Mouse (Mus musculus): ENCODE measurements around the gene Ppp1r12c. TPM values are rescaled to one million over a fixed set of nuclear protein-coding genes. Genes with fewer than 3 reads are reported as not detected.

Gene Ppp1r12c
- polyA plus RNA-seq, 1 experiment from 2014 or later: 50.3 TPM

DNA sequence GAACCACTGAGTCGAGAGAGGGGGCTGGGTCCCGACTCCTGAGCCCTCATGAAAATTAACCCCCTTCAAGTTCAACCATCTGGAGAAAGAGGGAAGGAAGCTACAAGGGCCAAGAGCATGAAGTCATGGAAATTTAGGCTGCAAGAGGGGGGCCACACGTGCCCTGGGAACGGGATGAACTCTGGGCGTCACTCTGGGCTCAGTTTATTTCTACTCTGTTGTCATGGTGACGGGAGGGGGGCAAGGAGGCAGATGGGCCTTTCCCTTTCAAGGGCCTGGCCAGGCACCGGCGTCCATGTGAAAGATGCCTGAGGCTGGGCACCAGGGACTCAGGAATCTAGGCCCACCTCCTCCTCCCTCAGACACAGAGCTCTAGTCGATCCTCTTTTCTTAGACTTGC lies 3.2 kb downstream of the Ppp1r12c start:
- 5% methylated on average over 9 of the region's 9 CpGs for WGBS
- Histone ChIP-seq H3K27me3 (replicated peaks) (no peaks in the 10 kb centered on the region), H3K9ac (no peak overlapping the region), H3K27ac (no peak overlapping the region), H3K4me1 (peaks cover 44% of the 10 kb centered on the region), H3K4me3 (no peak overlapping the region), H3K36me3 (replicated peaks) (no peaks in the 10 kb centered on the region), H3K4me2 (peak overlapping the region; percentile 64), H3K9me3 (no peaks in the 10 kb centered on the region)
- no peak for ATAC-seq (replicated peaks)

GRCm38 (mm10) chr7:4497271-4497903 lies 4.1 kb downstream of the Ppp1r12c start:
- Histone ChIP-seq H3K4me2 (no peak overlapping the region), H3K4me3 (no peak overlapping the region), H3K9me3 (no peaks in the 10 kb centered on the region), H3K27ac (no peak overlapping the region), H3K36me3 (replicated peaks) (no peaks in the 10 kb centered on the region), H3K27me3 (replicated peaks) (no peaks in the 10 kb centered on the region), H3K4me1 (peaks cover 41% of the 10 kb centered on the region), H3K9ac (no peak overlapping the region)
- 95% methylated on average over 9 of the region's 9 CpGs for WGBS
- no peak for ATAC-seq (replicated peaks)

DNA sequence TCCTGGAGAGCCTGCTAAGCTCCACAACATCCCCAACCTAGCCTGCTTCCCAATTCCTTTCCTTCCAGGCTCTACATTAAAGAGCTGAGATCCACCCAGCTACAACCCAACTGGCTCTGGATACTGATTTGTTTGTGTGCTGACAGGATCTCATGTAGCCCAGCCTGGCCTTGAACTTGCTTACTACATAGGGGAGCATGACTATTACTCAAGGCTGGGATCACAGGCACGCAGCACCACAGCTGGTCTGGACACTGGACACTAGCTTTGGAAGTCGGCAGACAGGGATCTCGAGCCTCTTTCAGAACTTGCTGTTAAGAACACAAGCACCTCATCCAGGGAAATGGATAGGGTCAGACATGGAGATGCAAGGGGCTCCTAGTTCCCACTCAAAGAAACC lies 5.0 kb downstream of the Ppp1r12c start:
- Histone ChIP-seq H3K27me3 (replicated peaks) (no peaks in the 10 kb centered on the region), H3K27ac (no peak overlapping the region), H3K4me1 (peaks cover 37% of the 10 kb centered on the region), H3K36me3 (replicated peaks) (no peaks in the 10 kb centered on the region), H3K9me3 (no peaks in the 10 kb centered on the region), H3K4me3 (no peak overlapping the region), H3K9ac (no peak overlapping the region), H3K4me2 (no peak overlapping the region)
- no peak for ATAC-seq (replicated peaks)
- WGBS: 94% methylated on average over 3 of the region's 3 CpGs

DNA sequence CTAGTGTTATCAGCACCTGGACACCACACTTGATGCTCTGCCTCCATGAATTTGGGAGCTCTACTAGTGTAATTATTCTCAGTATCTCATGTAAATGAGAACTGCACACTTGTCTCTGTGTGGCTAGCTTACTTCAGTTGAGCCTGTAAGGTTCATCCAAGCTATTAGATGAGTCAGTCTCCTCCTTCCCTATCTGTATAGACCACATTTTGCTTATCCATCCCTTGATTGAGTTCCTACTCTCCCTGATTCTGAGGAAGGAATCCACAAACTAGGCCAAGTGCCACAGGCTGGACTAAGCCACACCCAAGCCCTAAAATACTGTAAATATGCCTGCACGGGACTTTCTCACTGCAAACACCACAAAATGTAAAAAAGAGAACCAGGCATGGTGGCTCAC lies 7.5 kb downstream of the Ppp1r12c start:
- peaks cover 6% of the 10 kb centered on the region; the same call in 1 of the 2 replicates for H3K36me3 ChIP-seq (replicated peaks)
- H3K4me2 ChIP-seq: no peak overlapping the region
- ATAC-seq (replicated peaks): no peak
- H3K27me3 ChIP-seq (replicated peaks): no peaks in the 10 kb centered on the region
- WGBS: 90% methylated on average over 1 of the region's 1 CpGs
- peaks cover 18% of the 10 kb centered on the region for H3K4me1 ChIP-seq
- H3K27ac ChIP-seq: no peak overlapping the region
- H3K9me3 ChIP-seq: no peaks in the 10 kb centered on the region
- H3K9ac ChIP-seq: no peak overlapping the region
- no peak overlapping the region for H3K4me3 ChIP-seq

- no peaks in the 10 kb centered on the region for H3K27me3 ChIP-seq (replicated peaks)
- no peak for ATAC-seq (replicated peaks)
- no peak overlapping the region for H3K4me2 ChIP-seq
- WGBS: 93% methylated on average over 13 of the region's 13 CpGs
- H3K27ac ChIP-seq: no peak overlapping the region
- H3K36me3 ChIP-seq (replicated peaks): peaks cover 6% of the 10 kb centered on the region; the same call in 1 of the 2 replicates
- no peaks in the 10 kb centered on the region for H3K9me3 ChIP-seq
- H3K4me3 ChIP-seq: no peak overlapping the region
- H3K4me1 ChIP-seq: peaks cover 4% of the 10 kb centered on the region
- no peak overlapping the region for H3K9ac ChIP-seq
Measured at GRCm38 (mm10) chr7:4492284-4493224, 8.9 kb downstream of the Ppp1r12c start.

DNA sequence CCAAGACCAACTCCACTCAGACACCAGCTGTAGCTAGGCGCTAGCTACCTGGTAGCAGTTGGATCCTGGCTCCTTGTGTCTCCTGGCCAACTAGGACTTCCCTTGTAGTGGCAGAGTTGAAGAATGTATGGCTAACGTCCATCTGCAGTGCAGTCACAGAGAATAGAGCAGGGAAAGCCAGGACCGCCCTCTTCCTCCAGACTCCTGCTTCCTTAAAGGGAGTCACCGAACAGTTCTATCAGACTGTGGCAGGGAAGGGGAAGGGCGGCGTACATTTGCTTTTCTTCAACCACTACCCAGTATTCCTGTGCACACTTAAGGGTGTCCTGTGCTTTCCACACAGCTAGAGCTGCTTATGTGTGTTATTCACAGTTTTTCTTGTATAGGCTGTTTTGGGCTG lies 10.2 kb downstream of the Ppp1r12c start:
- no peak overlapping the region for H3K9ac ChIP-seq
- H3K27me3 ChIP-seq (replicated peaks): no peaks in the 10 kb centered on the region
- no peak overlapping the region for H3K4me2 ChIP-seq
- H3K4me3 ChIP-seq: no peak overlapping the region
- no peaks in the 10 kb centered on the region for H3K4me1 ChIP-seq
- H3K9me3 ChIP-seq: no peaks in the 10 kb centered on the region
- no peak overlapping the region for H3K27ac ChIP-seq
- H3K36me3 ChIP-seq (replicated peaks): peaks cover 6% of the 10 kb centered on the region; the same call in 1 of the 2 replicates
- ATAC-seq (replicated peaks): no peak
- 88% methylated on average over 6 of the region's 6 CpGs for WGBS

- H3K36me3 ChIP-seq (replicated peaks): peaks cover 36% of the 10 kb centered on the region
- H3K27me3 ChIP-seq (replicated peaks): no peaks in the 10 kb centered on the region; the same call in 1 of the 2 replicates
- 92% methylated on average over 12 of the region's 12 CpGs for WGBS
- ATAC-seq (replicated peaks): no peak
- H3K9ac ChIP-seq: no peak overlapping the region
- H3K4me1 ChIP-seq: peaks cover 18% of the 10 kb centered on the region
- no peak overlapping the region for H3K4me2 ChIP-seq
- no peak overlapping the region for H3K27ac ChIP-seq
- no peak overlapping the region for H3K4me3 ChIP-seq
- H3K9me3 ChIP-seq: no peaks in the 10 kb centered on the region
Measured at GRCm38 (mm10) chr7:4482281-4482680, 19.2 kb downstream of the Ppp1r12c start.

GRCm38 (mm10) chr7:4479674-4480073 lies 21.8 kb downstream of the Ppp1r12c start:
- Histone ChIP-seq H3K4me3 (no peak overlapping the region), H3K27me3 (replicated peaks) (peaks cover 14% of the 10 kb centered on the region), H3K4me1 (peaks cover 18% of the 10 kb centered on the region), H3K36me3 (replicated peaks) (peaks cover 31% of the 10 kb centered on the region), H3K27ac (no peak overlapping the region), H3K9me3 (no peaks in the 10 kb centered on the region), H3K9ac (no peak overlapping the region), H3K4me2 (no peak overlapping the region)
- WGBS: 27% methylated on average over 6 of the region's 6 CpGs
- ATAC-seq (replicated peaks): no peak

DNA sequence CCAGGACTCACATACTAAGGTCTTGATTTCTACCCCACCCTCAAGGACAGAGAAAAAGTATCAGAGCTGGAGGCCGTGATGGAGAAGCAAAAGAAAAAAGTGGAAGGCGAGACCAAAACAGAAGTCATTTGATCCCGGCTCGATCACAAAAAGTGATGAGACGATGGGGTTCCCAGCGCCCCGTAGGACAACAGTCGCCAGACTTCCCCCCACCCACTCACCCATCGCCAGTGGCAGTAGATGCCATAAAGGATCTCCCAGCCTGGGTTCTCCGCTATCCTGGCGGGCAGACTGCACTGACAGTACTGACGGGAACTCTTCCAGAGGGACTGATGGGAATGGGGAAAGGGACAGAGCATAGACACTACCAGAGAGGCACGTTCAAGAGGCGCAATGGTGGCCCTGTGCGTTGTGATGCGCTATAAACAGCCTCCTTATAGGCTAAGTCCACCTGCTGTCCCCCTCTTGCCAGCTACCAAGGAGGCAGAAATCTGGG lies 22.6 kb downstream of the Ppp1r12c start:
- Histone ChIP-seq H3K27me3 (replicated peaks) (peaks cover 20% of the 10 kb centered on the region), H3K27ac (peak overlapping the region; percentile 60; the same call in 1 of the 2 replicates), H3K9ac (peak overlapping the region; percentile 43), H3K4me3 (peak overlapping the region; percentile 44), H3K4me1 (peaks cover 18% of the 10 kb centered on the region), H3K36me3 (replicated peaks) (peaks cover 23% of the 10 kb centered on the region), H3K4me2 (peak overlapping the region; percentile 86), H3K9me3 (no peaks in the 10 kb centered on the region)
- 3% methylated on average over 16 of the region's 16 CpGs for WGBS
- ATAC-seq (replicated peaks): peak; percentile 15

GRCm38 (mm10) chr7:4478021-4478795 lies 23.3 kb downstream of the Ppp1r12c start:
- ATAC-seq (replicated peaks): peak; percentile 94
- WGBS: under 1% methylated on average over 39 of the region's 39 CpGs

DNA sequence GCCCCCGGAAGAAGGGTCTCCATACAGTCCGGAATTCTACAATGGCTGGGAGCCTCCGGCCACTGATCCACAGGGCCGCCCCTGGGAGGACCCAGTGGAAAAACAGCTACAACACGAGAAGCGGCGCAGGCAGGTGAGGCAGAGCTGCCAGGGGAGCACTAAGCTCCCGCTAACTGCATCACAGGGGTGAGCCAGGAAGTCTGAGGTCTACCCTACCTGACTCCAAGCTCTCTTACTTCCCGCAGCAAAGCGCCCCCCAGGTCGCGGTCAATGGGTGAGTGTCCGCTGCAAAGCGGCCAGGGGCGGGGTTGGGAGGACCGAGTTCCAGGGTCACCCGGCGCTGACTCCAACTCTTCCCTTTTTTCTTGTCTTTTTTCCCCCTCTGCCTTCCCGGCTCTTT lies 27.5 kb downstream of the Ppp1r12c start:
- Histone ChIP-seq H3K27ac (no peak overlapping the region), H3K36me3 (replicated peaks) (no peaks in the 10 kb centered on the region), H3K27me3 (replicated peaks) (peaks cover 46% of the 10 kb centered on the region), H3K4me2 (no peak overlapping the region), H3K9me3 (no peaks in the 10 kb centered on the region), H3K4me3 (no peak overlapping the region), H3K4me1 (peaks cover 28% of the 10 kb centered on the region), H3K9ac (no peak overlapping the region)
- no peak for ATAC-seq (replicated peaks)
- 6% methylated on average over 19 of the region's 19 CpGs for WGBS

More at GRCm38 (mm10) chr7:4478021-4478795, 23.3 kb downstream of the Ppp1r12c start:
- peaks cover 26% of the 10 kb centered on the region for H3K27me3 ChIP-seq (replicated peaks)
- H3K4me3 ChIP-seq: peak overlapping the region; percentile 44
- H3K9me3 ChIP-seq: no peaks in the 10 kb centered on the region
- peak overlapping the region; percentile 43 for H3K9ac ChIP-seq
- H3K4me2 ChIP-seq: peak overlapping the region; percentile 86
- peaks cover 18% of the 10 kb centered on the region for H3K4me1 ChIP-seq
- H3K36me3 ChIP-seq (replicated peaks): peaks cover 17% of the 10 kb centered on the region; the same call in 1 of the 2 replicates
- peak overlapping the region; percentile 60 for H3K27ac ChIP-seq

DNA sequence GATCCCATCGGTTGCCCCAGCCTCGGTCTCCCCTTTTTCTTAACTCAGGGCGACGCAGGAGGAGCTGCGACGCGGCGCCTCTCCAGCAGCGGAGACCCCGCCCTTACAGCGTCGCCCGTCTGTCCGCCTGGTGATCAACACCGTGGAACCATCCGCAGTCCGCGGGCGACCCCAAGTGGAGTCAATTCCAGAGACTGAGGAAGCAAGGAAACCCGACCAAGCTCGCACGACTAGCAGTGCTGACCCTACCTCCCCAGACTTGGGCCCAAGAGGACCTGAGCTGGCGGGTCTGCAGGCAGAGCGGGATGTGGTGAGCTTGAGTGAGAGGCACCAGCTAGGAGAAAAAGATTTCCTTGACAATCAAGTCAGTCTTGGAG lies 30.3 kb downstream of the Ppp1r12c start:
- H3K36me3 ChIP-seq (replicated peaks): no peaks in the 10 kb centered on the region
- H3K4me3 ChIP-seq: peak overlapping the region; percentile 48
- 1% methylated on average over 24 of the region's 24 CpGs for WGBS
- H3K9ac ChIP-seq: peak overlapping the region; percentile 41
- H3K4me2 ChIP-seq: peak overlapping the region; percentile 67
- peaks cover 14% of the 10 kb centered on the region for H3K4me1 ChIP-seq
- no peaks in the 10 kb centered on the region for H3K9me3 ChIP-seq
- peak; percentile 89 for ATAC-seq (replicated peaks)
- H3K27me3 ChIP-seq (replicated peaks): peaks cover 42% of the 10 kb centered on the region
- H3K27ac ChIP-seq: no peak overlapping the region

Measured in midbrain, embryonic 15.5 days (tissue).